Mouse (Mus musculus) urinary bladder, postnatal 4 days (tissue): ENCODE data around the gene Tmem25.

Experiments used
- DNase-seq, 2 experiments: peaks; one replicate each; pipeline ENCODE4 v3.0.0; 2021 to 2022; ENCODE audit warnings: low spot score in 2 of 2

Tmem25 gene

GRCm38 (mm10) chr9:44799102-44799957 is at the start of gene Tmem25:
Gene Tmem25 (minus strand): TSS chr9:44799307.
- DNase-seq, result peak; percentile 78 to 80

- no peak for DNase-seq
Measured at GRCm38 (mm10) chr9:44847446-44847845, 48.3 kb upstream of the Tmem25 start.

- DNase-seq, result no peak
Measured at GRCm38 (mm10) chr9:44841241-44841640, 42.1 kb upstream of the Tmem25 start.

- peak; percentile 66 to 81 for DNase-seq
Measured at GRCm38 (mm10) chr9:44836439-44836838, 37.3 kb upstream of the Tmem25 start.

- no peak for DNase-seq
Measured at GRCm38 (mm10) chr9:44832356-44832755, 33.2 kb upstream of the Tmem25 start.

GRCm38 (mm10) chr9:44830506-44830905 is 31.4 kb upstream of the Tmem25 start:
- no peak for DNase-seq

- DNase-seq, result no peak
Measured at GRCm38 (mm10) chr9:44828944-44829343, 29.8 kb upstream of the Tmem25 start.

- no peak for DNase-seq
Measured at GRCm38 (mm10) chr9:44826660-44827059, 27.6 kb upstream of the Tmem25 start.

- DNase-seq, result no peak
Measured at GRCm38 (mm10) chr9:44819920-44820827, 21.1 kb upstream of the Tmem25 start.

- no peak for DNase-seq
Measured at GRCm38 (mm10) chr9:44817522-44817921, 18.4 kb upstream of the Tmem25 start.

GRCm38 (mm10) chr9:44814179-44814578 is 15.1 kb upstream of the Tmem25 start:
- no peak for DNase-seq

GRCm38 (mm10) chr9:44810316-44810715 is 11.2 kb upstream of the Tmem25 start:
- no peak for DNase-seq

- peak in 1 of 2 experiments; percentile 53 for DNase-seq
Measured at GRCm38 (mm10) chr9:44807778-44808177, 8.7 kb upstream of the Tmem25 start.

GRCm38 (mm10) chr9:44807141-44807540 is 8.0 kb upstream of the Tmem25 start:
- no peak for DNase-seq

GRCm38 (mm10) chr9:44805536-44805935 is 6.4 kb upstream of the Tmem25 start:
- DNase-seq, result no peak

GRCm38 (mm10) chr9:44804678-44805077 is 5.6 kb upstream of the Tmem25 start:
- no peak for DNase-seq

GRCm38 (mm10) chr9:44802808-44803450 is 3.8 kb upstream of the Tmem25 start, which contains the start of gene Ttc36:
Gene Ttc36 (minus strand): TSS chr9:44803072.
- no peak for DNase-seq

- no peak for DNase-seq
Measured at GRCm38 (mm10) chr9:44801669-44802068, 2.6 kb upstream of the Tmem25 start.

- no peak for DNase-seq
Measured at GRCm38 (mm10) chr9:44799958-44800324, 834 bp upstream of the Tmem25 start.

GRCm38 (mm10) chr9:44798298-44798697 is 809 bp downstream of the Tmem25 start:
- no peak for DNase-seq

- no peak for DNase-seq
Measured at GRCm38 (mm10) chr9:44792842-44793241, 6.3 kb downstream of the Tmem25 start.
